7 mouse cellular contexts compared by ENCODE assay signal in the genomic region with DNA sequence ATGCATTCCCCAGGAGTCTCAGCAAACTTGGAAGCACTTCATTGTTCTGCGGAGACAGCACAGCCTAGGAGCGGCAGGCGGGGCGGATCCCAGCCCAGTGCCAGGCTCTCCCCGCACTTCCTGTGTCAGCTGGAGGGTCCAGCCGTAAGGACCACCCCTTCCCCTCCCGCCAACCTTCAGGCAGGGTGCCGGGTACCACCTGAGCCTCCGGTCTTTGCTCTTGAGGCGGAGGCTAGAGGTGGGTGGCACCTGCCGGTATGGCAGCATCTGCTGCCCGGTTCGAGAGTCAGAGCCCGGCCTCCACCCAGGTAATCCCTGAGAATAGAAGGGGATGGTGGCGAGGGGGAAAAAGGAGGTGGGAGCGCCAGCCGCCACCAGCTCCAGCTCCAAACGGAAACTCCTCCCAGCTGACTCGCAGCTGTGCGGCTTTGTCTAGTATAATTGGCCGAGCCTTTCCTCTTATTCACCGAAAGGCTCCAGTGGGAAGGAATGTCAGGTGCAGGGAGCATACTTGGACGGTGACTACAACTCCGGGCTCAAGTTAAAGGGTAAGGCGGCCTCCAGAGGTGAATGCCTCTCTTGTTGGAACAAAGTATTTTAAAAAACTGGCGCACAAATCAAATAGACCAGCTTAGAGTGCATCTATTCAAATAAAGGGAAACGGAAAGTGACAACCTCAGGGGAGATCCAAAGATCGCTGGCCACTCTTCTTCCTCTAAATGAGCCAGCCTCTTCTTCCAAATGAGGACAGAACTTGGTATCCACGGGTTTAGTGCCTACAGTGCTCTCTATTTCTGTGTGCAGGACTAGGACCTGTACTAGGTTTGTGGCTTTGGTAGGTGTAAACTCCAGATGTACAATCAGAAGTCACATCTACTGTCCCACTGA.
DNase-seq lines count a peak whose midpoint lies in the region; TF ChIP-seq lines count a peak whose summit lies in the region.

No protein-coding gene starts in this region.

- H3K9me3 ChIP-seq in limb, embryonic 10.5 days (replicated peaks) = no peaks in the 10 kb centered on the region
- H3K9me3 ChIP-seq in midbrain, embryonic 10.5 days (replicated peaks) = no peaks in the 10 kb centered on the region

- peak; percentile 55 to 80 for DNase-seq in adrenal gland, adult (ENCODE audit: inconsistent age in 2 of 2, low spot score in 1 of 2)
- peak; percentile 33 for DNase-seq in gastrocnemius, postnatal 14 days
- peak; percentile 26 for DNase-seq in induced T-regulatory cell, adult 2 months (ENCODE audit: low read depth)
- peak; percentile 70 for DNase-seq in limb, embryonic 10.5 days (ENCODE audit: low spot score)
- DNase-seq in midbrain, embryonic 10.5 days (ENCODE audit: low spot score) = peak; percentile 67

- H3K4me3 ChIP-seq in cortical plate, adult 2 months (ENCODE audit: insufficient read depth, low read length) = peak overlapping the region; percentile 44
- peak overlapping the region; percentile 60 for H3K4me3 ChIP-seq in limb, embryonic 10.5 days
- peak overlapping the region; percentile 78 for H3K4me3 ChIP-seq in midbrain, embryonic 10.5 days
- peak overlapping the region; percentile 59 for H3K4me3 ChIP-seq in small intestine, adult 2 months (ENCODE audit: low read depth, low read length)

- H3K27me3 ChIP-seq in limb, embryonic 10.5 days (ENCODE audit: low read depth, poor library complexity, severe bottlenecking) = no peaks in the 10 kb centered on the region
- H3K27me3 ChIP-seq in midbrain, embryonic 10.5 days (ENCODE audit: low read depth, poor library complexity, severe bottlenecking) = no peaks in the 10 kb centered on the region
- no peaks in the 10 kb centered on the region for H3K27me3 ChIP-seq in small intestine, adult 2 months (ENCODE audit: control insufficient read depth, insufficient read depth, low read length)

- TF ChIP-seq CTCF in cortical plate, adult 2 months (IDR thresholded peaks at IDR 0.05; ENCODE audit: extremely low read depth, insufficient read depth, low read length) = no peak
- TF ChIP-seq CTCF in small intestine, adult 2 months (IDR thresholded peaks at IDR 0.05; ENCODE audit: extremely low read depth, insufficient read length, insufficient replicate concordance, low read depth, low read length) = no peak

- intact Hi-C loops in gastrocnemius, postnatal 14 days (cut with DNase I; ENCODE audit: low total_unique reads) = no loop called here

- no peak for TF ChIP-seq POLR2A in cortical plate, adult 2 months (IDR thresholded peaks at IDR 0.05; ENCODE audit: extremely low read depth, insufficient read depth, low read length)
- TF ChIP-seq POLR2A in small intestine, adult 2 months (IDR thresholded peaks at IDR 0.05; ENCODE audit: low read depth, low read length) = no peak

- peak overlapping the region; percentile 87 for H3K27ac ChIP-seq in cortical plate, adult 2 months (ENCODE audit: insufficient read depth, low read length)
- H3K27ac ChIP-seq in limb, embryonic 10.5 days = peak overlapping the region; percentile 68
- peak overlapping the region; percentile 86 for H3K27ac ChIP-seq in midbrain, embryonic 10.5 days (replicated peaks)
- no peak overlapping the region; the same call in 1 of the 2 replicates for H3K27ac ChIP-seq in small intestine, adult 2 months (ENCODE audit: insufficient read depth, low read depth, low read length)

- H3K36me3 ChIP-seq in limb, embryonic 10.5 days = no peaks in the 10 kb centered on the region
- H3K36me3 ChIP-seq in midbrain, embryonic 10.5 days = no peaks in the 10 kb centered on the region
- no peaks in the 10 kb centered on the region for H3K36me3 ChIP-seq in small intestine, adult 2 months (ENCODE audit: control insufficient read depth, insufficient read depth, low read length)

- H3K4me1 ChIP-seq in cortical plate, adult 2 months (ENCODE audit: control insufficient read depth, insufficient read depth, low read length) = peaks cover 2% of the 10 kb centered on the region; the same call in 1 of the 2 replicates
- H3K4me1 ChIP-seq in limb, embryonic 10.5 days = peaks cover 13% of the 10 kb centered on the region
- peaks cover 29% of the 10 kb centered on the region for H3K4me1 ChIP-seq in midbrain, embryonic 10.5 days
- peaks cover 7% of the 10 kb centered on the region; the same call in 1 of the 2 replicates for H3K4me1 ChIP-seq in small intestine, adult 2 months (ENCODE audit: control insufficient read depth, insufficient read depth, insufficient read length, low read length)

- WGBS in limb, embryonic 10.5 days = 2% methylated on average over 29 of the region's 29 CpGs
- WGBS in midbrain, embryonic 10.5 days = under 1% methylated on average over 29 of the region's 29 CpGs
- 11% methylated on average over 29 of the region's 29 CpGs for WGBS in small intestine, adult 2 months
